Mouse (Mus musculus) stomach, adult 2 months (tissue): Measurements from ENCODE around the gene Ddx28. TPM values are rescaled to one million over a fixed set of nuclear protein-coding genes. Genes with fewer than 3 reads are reported as not detected.

Experiments
- polyA plus RNA-seq: library from polyadenylated mRNA; depleted of rRNA; stranded (reverse); fragments of >200 nt; gene quantifications from 2 replicates; pipeline ENCODE4 v1.2.3, GENCODE M21; 2012; rRNA removed

Ddx28 gene
- 3.3 and 4.3 TPM in 2 replicates for polyA plus RNA-seq

GRCm38 (mm10) chr8:106011643-106011986, at the start of gene Ddx28:
Ddx28 (minus strand) TSS chr8:106011882.

GRCm38 (mm10) chr8:106058731-106059612, 47.3 kb upstream of the Ddx28 start, which contains the start of gene Nfatc3:
Nfatc3 (plus strand) TSS chr8:106058840.

GRCm38 (mm10) chr8:106005875-106006274, 5.8 kb downstream of the Ddx28 start, which contains the start of gene Dpep2nb:
Dpep2nb (minus strand) TSS chr8:106005975.

GRCm38 (mm10) chr8:105990856-105991387, 20.8 kb downstream of the Ddx28 start, which contains the start of gene Dus2:
Dus2 (plus strand) TSS chr8:105991337.

GRCm38 (mm10) chr8:105979325-105979724, 32.4 kb downstream of the Ddx28 start, which contains the start of gene Dpep3:
Dpep3 (minus strand) TSS chr8:105979429.

GRCm38 (mm10) chr8:105965905-105966341, 45.8 kb downstream of the Ddx28 start, which contains the start of gene Slc12a4:
Slc12a4 (minus strand) TSS chr8:105966097.

Other genes with a start within 250 kb of the Ddx28 start
- gene Ranbp10, start 184.5 kb downstream of the Ddx28 start, polyA plus RNA-seq: 10.5 and 10.6 TPM in 2 replicates
- not detected in 2 replicates for gene Tsnaxip1, start 184.2 kb downstream of the Ddx28 start, polyA plus RNA-seq
- gene Cenpt, start 158.6 kb downstream of the Ddx28 start, polyA plus RNA-seq: 6.6 and 6.7 TPM in 2 replicates
- 26.9 and 36.7 TPM in 2 replicates for gene Thap11, start 156.8 kb downstream of the Ddx28 start, polyA plus RNA-seq
- gene Nutf2, start 151.3 kb downstream of the Ddx28 start, polyA plus RNA-seq: 2.5 and 9.7 TPM in 2 replicates
- gene Edc4, start 131.0 kb downstream of the Ddx28 start, polyA plus RNA-seq: 29.6 and 40.6 TPM in 2 replicates
- gene Nrn1l, start 118.3 kb downstream of the Ddx28 start, polyA plus RNA-seq: 1.5 and 2.0 TPM in 2 replicates
- gene Pskh1, start 111.4 kb downstream of the Ddx28 start, polyA plus RNA-seq: 13.3 and 13.9 TPM in 2 replicates
- 0.86 and 1.3 TPM in 2 replicates for gene Ctrl, start 78.0 kb downstream of the Ddx28 start, polyA plus RNA-seq
- gene Psmb10, start 73.4 kb downstream of the Ddx28 start, polyA plus RNA-seq: 56.1 and 73.9 TPM in 2 replicates
- gene Lcat, start 68.5 kb downstream of the Ddx28 start, polyA plus RNA-seq: 1.1 and 1.5 TPM in 2 replicates
- gene Slc12a4, start 45.8 kb downstream of the Ddx28 start, polyA plus RNA-seq: 11.7 and 12.5 TPM in 2 replicates
- gene Dpep3, start 32.5 kb downstream of the Ddx28 start, polyA plus RNA-seq: 0.08 TPM in 1 of 2 replicates, not detected in the other
- 1.2 and 2.2 TPM in 2 replicates for gene Dus2, start 20.5 kb downstream of the Ddx28 start, polyA plus RNA-seq
- gene Dpep2nb, start 5.9 kb downstream of the Ddx28 start, polyA plus RNA-seq: not detected in 2 replicates
- 3.7 and 5.8 TPM in 2 replicates for gene Nfatc3, start 47.0 kb upstream of the Ddx28 start, polyA plus RNA-seq
- gene Esrp2, start 125.1 kb upstream of the Ddx28 start, polyA plus RNA-seq: 50.7 and 61.8 TPM in 2 replicates
- gene Pla2g15, start 138.5 kb upstream of the Ddx28 start, polyA plus RNA-seq: 3.4 and 3.8 TPM in 2 replicates
- gene Slc7a6, start 157.0 kb upstream of the Ddx28 start, polyA plus RNA-seq: 3.8 and 7.7 TPM in 2 replicates
- gene Slc7a6os, start 199.1 kb upstream of the Ddx28 start, polyA plus RNA-seq: 5.6 and 10.4 TPM in 2 replicates
- gene Prmt7, start 199.1 kb upstream of the Ddx28 start, polyA plus RNA-seq: 8.9 and 9.4 TPM in 2 replicates